Mouse (Mus musculus): Measurements from ENCODE around the gene Izumo1.
A peak's percentile ranks its signal among the peaks of the same experiment; 100 is the strongest.

Gene Izumo1

GRCm38 (mm10) chr7:45621443-45621842 is at the start of gene Izumo1:
Gene Izumo1 (plus strand): TSS chr7:45621811.
- no peak for DNase-seq

GRCm38 (mm10) chr7:45571966-45572365 is 49.6 kb upstream of the Izumo1 start:
- no peak for DNase-seq

- no peak for DNase-seq
These were observed 47.7 kb upstream of the Izumo1 start for GRCm38 (mm10) chr7:45573954-45574353.

GRCm38 (mm10) chr7:45574472-45575379 is 46.9 kb upstream of the Izumo1 start:
- peak; percentile 80 for DNase-seq

GRCm38 (mm10) chr7:45585923-45586322 is 35.7 kb upstream of the Izumo1 start:
- no peak for DNase-seq

- DNase-seq = no peak
These were observed 33.7 kb upstream of the Izumo1 start for GRCm38 (mm10) chr7:45587631-45588592.

- peak; percentile 96 for DNase-seq
These were observed 32.4 kb upstream of the Izumo1 start for GRCm38 (mm10) chr7:45589173-45589572.

- no peak for DNase-seq
These were observed 31.7 kb upstream of the Izumo1 start for GRCm38 (mm10) chr7:45589898-45590297.

GRCm38 (mm10) chr7:45590874-45591273 is 30.7 kb upstream of the Izumo1 start:
- DNase-seq = no peak

GRCm38 (mm10) chr7:45591880-45592279 is 29.7 kb upstream of the Izumo1 start:
- no peak for DNase-seq

- DNase-seq = peak; percentile 80
These were observed 28.3 kb upstream of the Izumo1 start for GRCm38 (mm10) chr7:45593118-45593815.

- DNase-seq = no peak
These were observed 26.4 kb upstream of the Izumo1 start for GRCm38 (mm10) chr7:45595176-45595575.

GRCm38 (mm10) chr7:45596107-45596506 is 25.5 kb upstream of the Izumo1 start:
- DNase-seq = no peak

- no peak for DNase-seq
These were observed 24.6 kb upstream of the Izumo1 start for GRCm38 (mm10) chr7:45597013-45597412.

GRCm38 (mm10) chr7:45597527-45597926 is 24.1 kb upstream of the Izumo1 start:
- no peak for DNase-seq

- DNase-seq = no peak
These were observed 22.4 kb upstream of the Izumo1 start for GRCm38 (mm10) chr7:45598960-45599879.

- DNase-seq = no peak
These were observed 15.8 kb upstream of the Izumo1 start for GRCm38 (mm10) chr7:45605704-45606289.

- no peak for DNase-seq
These were observed 12.1 kb upstream of the Izumo1 start for GRCm38 (mm10) chr7:45609511-45609910.

- peak; percentile 34 for DNase-seq
These were observed 5.3 kb upstream of the Izumo1 start for GRCm38 (mm10) chr7:45616277-45616676.

- DNase-seq = peak; percentile 30
These were observed 4.4 kb upstream of the Izumo1 start, which contains the start of gene Fut1 for GRCm38 (mm10) chr7:45617042-45617695. Gene Fut1 (plus strand): TSS chr7:45617289.

- no peak for DNase-seq
These were observed 3.3 kb upstream of the Izumo1 start for GRCm38 (mm10) chr7:45618316-45618715.
